Mouse (Mus musculus): Measurements from ENCODE around the gene Gm11096. TPM values are rescaled to one million over a fixed set of nuclear protein-coding genes. Genes with fewer than 3 reads are reported as not detected.

Gene Gm11096
- total RNA-seq, 1 experiment from 2014 or later, result not detected

DNA sequence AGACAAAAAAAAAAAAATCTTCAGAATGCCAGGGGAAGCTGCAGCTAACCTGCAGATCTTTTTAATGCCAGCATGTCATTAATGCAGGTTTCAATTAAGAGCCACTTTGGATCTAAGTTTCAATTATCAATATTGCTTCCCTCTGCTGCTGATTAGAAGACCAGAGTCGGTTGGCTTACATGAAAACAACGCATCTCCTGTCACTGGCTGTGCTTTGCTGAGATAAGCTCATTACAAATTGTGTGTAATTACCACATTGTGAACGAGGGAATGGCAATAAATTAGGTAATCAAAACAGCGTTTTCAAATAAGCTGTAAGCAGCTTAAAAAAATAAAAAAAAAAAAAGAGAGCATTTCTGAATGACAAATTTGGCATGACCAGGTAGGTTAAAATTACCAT is 38.2 kb downstream of the Gm11096 start:
- peak; percentile 29; the same call in 1 of the 2 replicates for ATAC-seq (replicated peaks; ENCODE audit: low read depth, poor library complexity, severe bottlenecking)

DNA sequence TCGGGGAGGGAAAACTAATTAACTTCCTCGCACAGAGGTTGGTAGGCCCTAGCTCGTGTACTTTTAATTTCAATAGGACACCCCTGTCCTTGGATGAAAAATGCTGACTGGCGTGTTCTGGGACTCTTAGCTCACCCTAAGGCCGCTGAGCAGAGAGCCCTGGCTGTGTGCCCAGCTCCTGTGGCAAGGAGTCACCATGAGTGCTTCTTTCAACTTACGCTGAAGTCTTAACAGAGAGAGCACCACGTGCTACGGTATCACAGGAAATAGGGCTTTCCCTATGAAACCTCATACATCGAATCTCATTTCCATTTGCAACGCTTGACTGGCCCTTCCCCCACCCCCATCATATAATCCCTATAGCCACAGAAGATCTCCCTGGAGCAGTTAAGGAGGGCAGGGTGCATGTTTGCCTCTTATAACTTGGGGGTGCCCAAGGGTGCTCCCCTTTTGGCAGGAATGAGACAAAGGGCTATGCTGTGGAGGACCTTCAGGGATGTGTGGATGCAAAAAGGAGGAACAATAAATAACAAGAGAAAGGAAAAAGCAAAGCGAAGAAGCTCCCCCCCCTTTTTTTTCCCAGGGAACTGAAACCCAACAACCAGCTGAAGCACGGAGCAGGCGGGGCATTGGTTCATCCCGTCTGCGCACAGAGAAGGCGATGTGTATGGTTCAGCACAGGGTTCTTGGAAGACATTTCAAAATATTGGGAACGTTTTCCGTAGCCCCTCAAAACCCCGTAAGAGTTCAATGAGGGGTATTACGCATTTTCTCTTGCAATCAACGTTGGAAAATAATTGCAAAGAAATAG is 39.0 kb downstream of the Gm11096 start:
- peak; percentile 96 for ATAC-seq (replicated peaks; ENCODE audit: low read depth, poor library complexity, severe bottlenecking)

DNA sequence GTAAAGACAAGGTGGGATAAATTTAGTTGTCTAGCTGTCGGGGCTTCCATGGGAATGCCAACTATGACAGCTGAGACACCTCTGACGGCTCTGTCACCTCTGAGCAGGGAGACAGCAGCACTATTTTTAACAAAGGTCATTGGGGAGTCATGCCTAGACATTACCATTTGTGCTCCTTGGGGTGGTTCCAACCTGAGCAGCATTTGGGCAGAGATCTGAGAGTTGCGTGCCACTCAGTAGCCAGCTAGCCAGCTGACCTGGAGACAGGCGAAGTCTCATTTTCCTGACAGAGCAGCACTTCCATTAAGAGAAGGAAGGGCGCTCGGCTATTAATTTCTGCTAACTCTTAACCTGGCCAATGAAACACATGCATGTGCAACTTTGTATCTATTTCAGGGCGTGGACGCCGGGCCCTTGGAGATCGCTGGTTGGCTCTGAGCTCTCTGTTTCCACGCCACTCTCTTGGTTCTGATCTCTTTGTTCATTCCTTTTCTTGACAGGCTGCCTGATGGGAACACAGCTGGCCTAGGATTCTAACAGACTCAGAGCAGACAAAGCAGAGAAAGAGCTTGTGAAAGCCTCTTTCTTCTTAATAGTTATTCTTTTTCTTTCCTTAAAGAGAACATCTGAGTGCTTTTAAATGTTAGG is 40.4 kb downstream of the Gm11096 start:
- no peak for ATAC-seq (replicated peaks; ENCODE audit: low read depth, poor library complexity, severe bottlenecking)

DNA sequence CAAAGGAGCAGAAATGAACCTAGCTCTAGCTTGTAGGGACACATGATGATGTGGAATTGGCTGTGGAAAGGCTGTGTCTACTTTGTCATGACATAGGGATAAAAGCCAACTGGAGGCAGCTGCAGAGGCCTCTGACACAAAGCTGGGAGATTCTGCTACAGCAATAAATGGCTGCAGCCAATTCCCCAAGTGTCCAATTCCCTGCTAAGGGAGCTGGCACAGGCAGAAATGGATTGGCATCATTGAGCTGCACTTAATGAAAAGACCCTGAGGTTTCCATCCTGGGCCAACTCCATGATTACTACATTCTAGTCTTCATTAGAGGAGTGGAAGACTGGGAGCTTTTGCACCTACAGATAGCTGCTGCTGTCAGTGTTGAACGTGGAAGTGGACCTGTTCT is 44.8 kb downstream of the Gm11096 start:
- no peak for ATAC-seq (replicated peaks; ENCODE audit: low read depth, poor library complexity, severe bottlenecking)

All from common myeloid progenitor, adult 5-6 weeks (primary cell).